In genomic region chr5:36041756-36042155, GRCm38 (mm10) we compare ENCODE assay signal across 15 mouse cellular contexts.
DNase-seq lines count a peak whose midpoint lies in the region; ATAC-seq and TF ChIP-seq lines count a peak whose summit lies in the region.
"Had no signal": no experiment of that assay in that cellular context is flagged by ENCODE, and none has a peak within 500 bp of the region (broad histone marks: within the 10 kb centered on the region; RNA-seq: fewer than 3 reads in every experiment).

No protein-coding gene starts in this region.

- no peak overlapping the region for H3K4me2 ChIP-seq in forebrain, embryonic 13.5 days
- no peak overlapping the region for H3K4me2 ChIP-seq in forebrain, embryonic 16.5 days (ENCODE audit: low read length)
- H3K4me2 ChIP-seq in limb, embryonic 12.5 days = no peak overlapping the region
- no peak overlapping the region for H3K4me2 ChIP-seq in heart, postnatal 0 days (ENCODE audit: low read depth, low read length)
- H3K4me2 ChIP-seq in neural tube, embryonic 15.5 days = no peak overlapping the region

- WGBS in forebrain, embryonic 13.5 days = 88% methylated on average over 6 of the region's 6 CpGs
- WGBS in forebrain, embryonic 16.5 days = 96% methylated on average over 6 of the region's 6 CpGs
- 89% methylated on average over 6 of the region's 6 CpGs for WGBS in limb, embryonic 12.5 days
- WGBS in limb, embryonic 10.5 days = 91% methylated on average over 6 of the region's 6 CpGs
- 83% methylated on average over 6 of the region's 6 CpGs for WGBS in heart, postnatal 0 days
- 89% methylated on average over 6 of the region's 6 CpGs for WGBS in neural tube, embryonic 15.5 days

- no peaks in the 10 kb centered on the region for H3K27me3 ChIP-seq in forebrain, embryonic 13.5 days
- no peaks in the 10 kb centered on the region for H3K27me3 ChIP-seq in forebrain, embryonic 16.5 days (replicated peaks; ENCODE audit: control insufficient read depth, insufficient read depth, low read length)
- no peaks in the 10 kb centered on the region for H3K27me3 ChIP-seq in limb, embryonic 12.5 days
- H3K27me3 ChIP-seq in limb, embryonic 10.5 days (ENCODE audit: low read depth, poor library complexity, severe bottlenecking) = no peaks in the 10 kb centered on the region
- H3K27me3 ChIP-seq in heart, postnatal 0 days (ENCODE audit: control insufficient read depth, insufficient read depth, low read length) = no peaks in the 10 kb centered on the region
- H3K27me3 ChIP-seq in neural tube, embryonic 15.5 days (replicated peaks) = no peaks in the 10 kb centered on the region

- 0 out of 2 replicates have a peak overlapping the region, but pooled peaks have one; percentile 30 for H3K9ac ChIP-seq in forebrain, embryonic 13.5 days
- no peak overlapping the region for H3K9ac ChIP-seq in forebrain, embryonic 16.5 days (replicated peaks; ENCODE audit: low read depth, low read length)
- no peak overlapping the region for H3K9ac ChIP-seq in limb, embryonic 12.5 days (replicated peaks)
- no peak overlapping the region for H3K9ac ChIP-seq in heart, postnatal 0 days (replicated peaks; ENCODE audit: low read depth, low read length)
- H3K9ac ChIP-seq in neural tube, embryonic 15.5 days (replicated peaks) = no peak overlapping the region

- peaks cover 27% of the 10 kb centered on the region for H3K4me1 ChIP-seq in forebrain, embryonic 13.5 days
- peaks cover 13% of the 10 kb centered on the region for H3K4me1 ChIP-seq in forebrain, embryonic 16.5 days (replicated peaks; ENCODE audit: control insufficient read depth, insufficient read depth, low read length)
- H3K4me1 ChIP-seq in limb, embryonic 12.5 days (replicated peaks) = peaks cover 20% of the 10 kb centered on the region
- H3K4me1 ChIP-seq in limb, embryonic 10.5 days = peaks cover 14% of the 10 kb centered on the region
- peaks cover 22% of the 10 kb centered on the region for H3K4me1 ChIP-seq in heart, postnatal 0 days (ENCODE audit: control insufficient read depth, insufficient read depth)
- H3K4me1 ChIP-seq in neural tube, embryonic 15.5 days = peaks cover 23% of the 10 kb centered on the region

- no peak for TF ChIP-seq CTCF in heart, postnatal 0 days (IDR thresholded peaks at IDR 0.05; ENCODE audit: low read depth)

- no peaks in the 10 kb centered on the region; the same call in 1 of the 2 replicates for H3K36me3 ChIP-seq in forebrain, embryonic 13.5 days (ENCODE audit: poor library complexity, severe bottlenecking)
- no peaks in the 10 kb centered on the region for H3K36me3 ChIP-seq in forebrain, embryonic 16.5 days (ENCODE audit: control insufficient read depth, insufficient read depth)
- H3K36me3 ChIP-seq in limb, embryonic 12.5 days = peaks cover 8% of the 10 kb centered on the region; the same call in 1 of the 2 replicates
- no peaks in the 10 kb centered on the region for H3K36me3 ChIP-seq in limb, embryonic 10.5 days
- H3K36me3 ChIP-seq in heart, postnatal 0 days (replicated peaks; ENCODE audit: control insufficient read depth, insufficient read depth, low read length) = no peaks in the 10 kb centered on the region
- 0 out of 2 replicates have a peak, but pooled peaks cover 3% of the 10 kb centered on the region for H3K36me3 ChIP-seq in neural tube, embryonic 15.5 days

- DNase-seq in limb, embryonic 10.5 days (ENCODE audit: low spot score) = no peak
- DNase-seq in heart, postnatal 0 days (ENCODE audit: low spot score) = no peak
- no peak for DNase-seq in layer of hippocampus, postnatal 10 days (ENCODE audit: low spot score in 2 of 2)
- no peak for DNase-seq in left cerebral cortex, adult 8-10 months (ENCODE audit: low spot score in 2 of 2)
- DNase-seq: adrenal gland, postnatal 25 days; cerebellum, adult 11-12 months; gastrocnemius, postnatal 10 days; kidney, adult 11 months; layer of hippocampus, postnatal 36 days; lung, postnatal 10 days; spleen, adult 18-20 months had no signal

- ATAC-seq in forebrain, embryonic 13.5 days = no peak
- no peak for ATAC-seq in forebrain, embryonic 16.5 days
- no peak for ATAC-seq in limb, embryonic 12.5 days (ENCODE audit: insufficient number of reproducible peaks, insufficient read depth, low FRiP score, low TSS enrichment, low read depth)
- ATAC-seq in heart, postnatal 0 days (ENCODE audit: insufficient read depth, low read depth) = 0 out of 2 replicates have a peak, but pooled peaks have one; percentile 18
- ATAC-seq in neural tube, embryonic 15.5 days (ENCODE audit: low FRiP score) = no peak

- no peaks in the 10 kb centered on the region for H3K9me3 ChIP-seq in forebrain, embryonic 13.5 days (replicated peaks)
- no peaks in the 10 kb centered on the region for H3K9me3 ChIP-seq in forebrain, embryonic 16.5 days (ENCODE audit: control insufficient read depth, low read length)
- no peaks in the 10 kb centered on the region for H3K9me3 ChIP-seq in limb, embryonic 12.5 days
- H3K9me3 ChIP-seq in limb, embryonic 10.5 days (replicated peaks) = no peaks in the 10 kb centered on the region
- no peaks in the 10 kb centered on the region for H3K9me3 ChIP-seq in heart, postnatal 0 days (replicated peaks; ENCODE audit: control insufficient read depth, low read length)
- no peaks in the 10 kb centered on the region for H3K9me3 ChIP-seq in neural tube, embryonic 15.5 days (replicated peaks)

- H3K4me3 ChIP-seq in forebrain, embryonic 13.5 days = no peak overlapping the region
- H3K4me3 ChIP-seq in forebrain, embryonic 16.5 days (replicated peaks; ENCODE audit: low read length) = no peak overlapping the region
- H3K4me3 ChIP-seq in limb, embryonic 12.5 days (replicated peaks) = no peak overlapping the region
- H3K4me3 ChIP-seq in limb, embryonic 10.5 days = no peak overlapping the region
- no peak overlapping the region for H3K4me3 ChIP-seq in heart, postnatal 0 days (ENCODE audit: low read depth, low read length)
- H3K4me3 ChIP-seq in neural tube, embryonic 15.5 days (replicated peaks) = no peak overlapping the region

- TF ChIP-seq EP300 in heart, postnatal 0 days (IDR thresholded peaks at IDR 0.05; ENCODE audit: low read depth) = no peak

- peak overlapping the region; percentile 75 for H3K27ac ChIP-seq in forebrain, embryonic 13.5 days
- H3K27ac ChIP-seq in forebrain, embryonic 16.5 days (ENCODE audit: low read length) = no peak overlapping the region
- peak overlapping the region; percentile 77 for H3K27ac ChIP-seq in limb, embryonic 12.5 days
- no peak overlapping the region for H3K27ac ChIP-seq in limb, embryonic 10.5 days
- H3K27ac ChIP-seq in heart, postnatal 0 days (ENCODE audit: low read depth) = no peak overlapping the region
- H3K27ac ChIP-seq in neural tube, embryonic 15.5 days (replicated peaks) = peak overlapping the region; percentile 71; the same call in 1 of the 2 replicates

Comparison
In these comparisons a context has a peak if more than half of its experiments do, and no peak if none do; other contexts are left out.
1. H3K27ac ChIP-seq: peak in forebrain, embryonic 13.5 days (single experiment), limb, embryonic 12.5 days (single experiment) and neural tube, embryonic 15.5 days (single experiment); none in forebrain, embryonic 16.5 days (single experiment), limb, embryonic 10.5 days (single experiment) and heart, postnatal 0 days (single experiment).